Mouse (Mus musculus): Measurements from ENCODE around the gene Abr.

Abr gene

DNA sequence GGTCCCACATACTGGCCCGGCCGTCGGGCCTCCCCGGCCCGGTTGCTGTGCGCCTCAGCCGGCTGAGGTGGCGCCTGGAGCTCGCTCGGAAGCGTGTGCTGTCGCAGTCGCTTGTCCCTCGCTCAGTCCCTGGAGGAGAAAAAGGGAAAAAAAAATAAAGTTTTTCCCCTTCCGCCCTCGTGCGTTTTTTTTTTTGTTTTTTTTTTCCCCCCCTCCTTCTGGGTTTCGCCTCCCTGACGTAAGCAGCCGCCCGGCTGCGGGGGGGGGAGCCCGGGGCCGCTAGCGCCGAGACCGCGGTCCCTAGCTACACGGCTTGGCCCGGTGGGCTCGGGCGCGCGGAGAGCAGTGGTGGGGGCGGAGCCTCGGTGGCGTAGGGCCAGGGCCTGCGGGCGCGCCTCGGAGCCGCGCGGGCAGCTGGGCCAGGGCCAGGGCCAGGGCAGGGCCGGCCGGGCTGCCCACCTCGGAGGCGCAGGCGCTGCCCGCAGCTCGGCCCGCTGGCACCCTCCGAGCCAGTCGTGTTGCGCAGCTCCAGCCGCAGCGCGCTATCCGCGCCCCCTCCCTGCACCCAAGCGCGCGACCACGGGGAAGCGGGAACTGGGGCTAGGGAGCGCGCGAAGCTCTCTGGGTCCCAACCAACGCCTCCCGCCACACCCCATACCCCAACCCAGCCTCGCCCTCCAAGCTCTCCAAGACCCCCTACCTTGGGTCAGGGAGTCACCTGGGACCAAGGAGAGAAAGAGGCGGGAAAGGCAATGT is 1.3 kb upstream of the Abr start:
- DNase-seq (ENCODE audit: low read depth, low spot score) = no peak

DNA sequence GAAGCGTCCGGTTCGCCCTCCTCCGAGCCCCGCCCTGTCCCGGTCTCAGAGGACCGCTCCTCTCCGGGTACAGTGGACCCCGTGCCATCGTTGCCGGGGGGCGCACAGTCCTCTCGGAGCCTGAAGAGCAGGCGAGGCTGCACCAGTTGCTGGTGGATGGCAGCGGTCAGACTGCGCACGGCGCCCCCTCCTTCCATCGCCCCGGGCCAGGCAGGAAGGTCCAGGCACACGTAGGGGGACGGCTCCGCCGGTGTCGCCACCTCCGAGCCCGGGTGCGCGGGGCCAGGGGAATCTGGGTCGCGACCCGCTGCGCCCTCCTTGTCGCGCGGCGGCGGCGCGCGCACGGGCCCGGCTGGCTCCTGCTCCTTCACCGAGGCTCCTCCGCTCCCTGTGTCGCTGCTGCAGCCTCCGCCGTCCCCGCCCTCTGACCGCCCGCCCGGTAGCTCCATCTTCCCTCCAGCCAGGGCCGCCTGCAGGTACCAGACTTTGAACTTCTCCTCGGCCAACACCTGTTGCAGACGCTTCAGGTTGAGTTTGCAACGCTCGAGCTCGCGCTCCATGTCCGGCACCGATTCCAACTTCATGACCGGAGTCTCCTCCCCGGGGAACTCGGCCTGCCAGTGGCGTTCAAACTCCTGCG is 572 bp upstream of the Abr start:
- DNase-seq (ENCODE audit: low read depth, low spot score) = no peak

DNA sequence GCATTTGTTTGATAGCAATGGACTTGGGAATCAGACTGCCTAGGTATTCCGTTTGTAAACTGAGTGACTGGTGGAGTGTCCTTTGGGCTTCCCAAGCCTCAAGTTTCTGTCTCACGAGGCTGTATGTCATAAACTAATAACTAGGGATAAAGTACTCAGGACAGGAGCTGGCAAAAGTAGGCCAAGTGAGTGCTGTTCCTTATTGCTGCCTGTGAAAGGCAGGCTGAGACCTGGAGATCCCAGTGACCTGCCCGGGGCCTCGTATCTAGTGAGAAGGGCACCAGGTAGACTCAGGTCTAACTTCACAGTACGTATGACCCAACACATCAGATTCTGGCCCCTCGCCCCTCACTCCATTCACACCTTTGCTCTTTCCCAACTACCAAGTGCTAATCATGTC is 4.0 kb downstream of the Abr start:
- DNase-seq (ENCODE audit: low read depth, low spot score) = no peak

DNA sequence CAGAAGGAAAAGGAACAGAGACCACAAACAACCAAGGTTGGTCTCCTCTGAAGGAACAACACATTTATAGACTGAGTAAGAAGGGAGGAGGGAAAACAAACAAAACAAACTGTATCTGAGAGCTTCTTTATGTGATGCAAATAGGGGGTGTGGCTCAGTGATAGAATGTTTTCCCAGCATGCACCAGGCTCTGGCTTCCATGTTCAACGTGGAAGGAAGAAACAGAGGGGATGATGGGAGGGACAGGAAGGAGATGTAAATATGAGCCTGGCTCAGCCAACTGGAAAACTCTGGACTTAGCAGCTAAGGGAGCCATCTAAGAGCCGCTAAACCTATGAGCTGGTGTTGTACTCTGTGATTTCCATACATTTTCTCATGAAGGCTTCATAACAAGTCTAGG is 7.9 kb downstream of the Abr start:
- DNase-seq (ENCODE audit: low read depth, low spot score) = no peak

DNA sequence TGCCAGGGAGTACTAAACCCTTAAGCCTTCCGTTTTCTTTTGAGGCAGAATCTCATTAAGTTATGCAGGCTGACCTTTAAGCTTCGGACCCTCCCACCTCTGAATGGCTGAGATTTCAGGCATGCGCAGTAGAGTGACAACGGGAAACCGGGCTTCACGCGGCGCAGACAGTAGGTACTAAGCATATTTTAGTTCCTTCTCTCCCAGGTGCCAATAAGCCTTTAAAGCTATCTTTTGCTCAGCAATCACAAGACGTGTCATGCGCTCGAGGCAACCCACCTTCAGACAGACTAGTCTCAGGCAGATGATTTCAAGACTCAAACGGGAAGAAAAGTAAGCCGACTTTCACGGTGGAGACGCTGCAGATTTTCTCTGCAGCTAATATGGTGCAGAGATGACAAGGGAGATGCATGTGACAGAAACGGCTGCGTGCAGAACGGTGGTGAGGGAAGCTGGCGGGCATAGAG is 9.4 kb downstream of the Abr start:
- peak; percentile 70 for DNase-seq (ENCODE audit: low read depth, low spot score)

DNA sequence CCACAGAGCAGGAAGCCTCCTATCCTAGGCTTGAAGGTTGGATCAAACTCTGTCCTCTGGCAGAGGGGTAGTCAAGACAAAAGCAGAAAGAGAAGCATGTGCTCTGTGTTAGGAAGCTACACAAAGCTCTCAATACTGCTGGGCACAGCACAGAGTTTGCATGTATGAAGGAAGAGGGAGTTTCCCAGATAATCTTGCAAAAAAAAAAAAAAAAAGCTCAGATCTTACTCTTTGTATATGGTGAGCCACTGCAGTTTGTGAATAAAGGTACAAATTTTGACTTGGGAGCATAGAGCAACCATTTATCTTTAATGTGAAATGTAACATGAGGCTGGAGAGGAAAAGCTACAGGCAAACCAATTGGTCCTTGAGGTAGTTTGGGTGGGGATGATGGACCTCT is 11.2 kb downstream of the Abr start:
- no peak for DNase-seq (ENCODE audit: low read depth, low spot score)

DNA sequence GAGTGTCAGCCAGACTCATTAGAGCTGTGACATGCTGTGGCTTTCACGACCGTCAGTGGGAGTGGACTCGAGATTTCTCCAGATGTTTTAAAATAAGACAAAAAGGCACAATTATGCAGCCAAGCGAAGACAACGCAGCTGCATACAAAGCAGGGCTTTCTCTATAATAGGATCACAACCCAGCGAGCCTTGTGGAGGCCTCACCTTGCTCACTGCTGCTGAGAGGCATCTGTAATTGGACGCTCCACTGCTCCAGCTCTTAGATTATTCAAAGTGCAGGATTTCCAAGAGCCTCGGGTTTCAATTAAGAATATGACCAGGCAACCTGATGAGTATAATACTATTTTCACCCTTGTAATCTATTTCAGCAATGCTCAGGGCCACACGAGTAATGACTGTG is 15.6 kb downstream of the Abr start:
- DNase-seq (ENCODE audit: low read depth, low spot score) = no peak

DNA sequence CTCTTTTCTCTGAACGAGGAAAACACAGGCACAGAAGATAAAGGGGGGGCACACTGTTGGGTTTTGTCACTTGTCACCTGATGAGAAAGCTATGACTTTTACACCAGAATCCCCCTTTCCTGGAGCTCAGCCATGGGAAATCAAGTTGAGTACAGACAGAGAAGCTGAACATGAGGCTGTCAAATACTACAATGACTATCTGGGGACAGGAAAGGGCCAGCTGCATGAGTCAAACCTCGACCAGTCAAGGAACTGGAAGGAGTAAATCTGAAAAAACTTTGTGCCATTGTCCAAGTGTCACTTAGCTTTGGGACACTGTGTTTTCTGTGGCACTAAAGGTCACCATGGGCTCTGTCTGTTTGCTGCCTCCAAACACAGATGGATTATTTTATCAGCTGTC is 22.9 kb downstream of the Abr start:
- DNase-seq (ENCODE audit: low read depth, low spot score) = no peak

DNA sequence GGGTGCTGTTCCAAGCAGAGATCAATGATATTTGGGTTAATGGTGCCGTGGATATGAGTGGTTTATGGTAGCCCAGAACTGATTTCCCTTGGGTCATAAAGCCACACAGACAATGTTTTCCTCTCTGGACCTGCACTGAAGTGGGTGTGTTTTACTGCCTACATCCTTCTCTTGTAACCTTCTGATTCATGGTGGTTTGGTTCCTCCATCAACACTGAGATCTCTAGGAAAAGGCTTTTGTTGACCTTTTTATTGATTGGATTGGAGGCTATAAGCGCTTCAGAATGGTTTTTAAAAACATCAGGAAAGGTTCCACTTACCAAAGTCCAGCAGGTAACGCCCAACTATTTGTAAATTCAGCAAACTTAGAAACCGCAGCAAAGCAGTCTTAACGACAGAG is 23.4 kb downstream of the Abr start:
- DNase-seq (ENCODE audit: low read depth, low spot score) = no peak

DNA sequence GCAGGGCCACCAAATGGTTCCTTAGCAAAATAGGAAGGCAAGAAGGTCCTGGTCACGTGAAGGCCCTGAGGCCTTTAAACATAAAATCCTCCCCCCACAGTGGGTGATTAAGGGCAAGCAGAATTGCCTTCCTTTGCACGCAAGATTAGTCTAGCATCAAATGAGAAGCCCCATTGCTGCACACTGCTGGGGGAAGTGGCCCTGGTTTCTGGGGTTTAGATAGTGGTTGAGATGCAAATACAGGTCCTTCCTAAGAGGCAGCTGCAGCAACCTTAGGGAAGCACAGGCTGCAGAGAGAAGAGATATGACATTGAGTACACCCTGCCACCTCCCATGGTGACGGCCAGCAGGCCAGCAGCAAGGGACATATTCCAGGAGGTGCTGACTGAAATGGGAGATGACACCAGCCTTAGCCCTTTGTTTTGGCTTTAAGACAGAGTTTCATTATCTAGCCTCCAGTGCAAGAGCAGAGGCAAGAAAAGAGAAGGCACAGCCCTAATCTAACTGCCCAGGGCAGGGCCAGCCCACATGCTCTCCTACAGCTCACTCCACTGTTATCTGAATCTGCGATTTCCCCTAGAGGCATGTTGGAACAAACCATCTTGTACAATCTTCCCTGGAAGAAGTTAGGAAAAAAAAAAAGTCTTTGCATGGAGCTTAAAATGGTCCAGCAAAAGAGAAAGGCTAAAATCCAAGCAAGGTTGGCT is 28.3 kb downstream of the Abr start:
- no peak for DNase-seq (ENCODE audit: low read depth, low spot score)

DNA sequence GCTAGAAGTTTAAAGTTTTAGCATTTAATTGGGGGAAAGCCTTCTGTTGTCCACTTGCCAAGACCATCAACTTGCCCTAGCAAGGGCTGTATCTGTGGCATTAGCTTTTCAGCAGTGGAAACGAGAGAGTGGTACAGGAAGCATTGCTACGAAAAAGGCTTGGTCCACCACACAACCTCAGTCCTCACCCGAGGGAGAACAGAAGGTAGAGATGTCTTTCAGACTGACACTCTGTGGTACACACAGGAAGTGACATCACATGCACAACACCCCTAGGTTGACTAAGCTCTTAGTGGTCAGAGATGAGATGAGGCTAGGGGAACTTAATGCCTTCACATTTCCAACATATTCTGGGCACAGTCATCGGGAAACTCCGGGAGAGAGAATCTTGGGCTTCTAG is 32.4 kb downstream of the Abr start:
- no peak for DNase-seq (ENCODE audit: low read depth, low spot score)

DNA sequence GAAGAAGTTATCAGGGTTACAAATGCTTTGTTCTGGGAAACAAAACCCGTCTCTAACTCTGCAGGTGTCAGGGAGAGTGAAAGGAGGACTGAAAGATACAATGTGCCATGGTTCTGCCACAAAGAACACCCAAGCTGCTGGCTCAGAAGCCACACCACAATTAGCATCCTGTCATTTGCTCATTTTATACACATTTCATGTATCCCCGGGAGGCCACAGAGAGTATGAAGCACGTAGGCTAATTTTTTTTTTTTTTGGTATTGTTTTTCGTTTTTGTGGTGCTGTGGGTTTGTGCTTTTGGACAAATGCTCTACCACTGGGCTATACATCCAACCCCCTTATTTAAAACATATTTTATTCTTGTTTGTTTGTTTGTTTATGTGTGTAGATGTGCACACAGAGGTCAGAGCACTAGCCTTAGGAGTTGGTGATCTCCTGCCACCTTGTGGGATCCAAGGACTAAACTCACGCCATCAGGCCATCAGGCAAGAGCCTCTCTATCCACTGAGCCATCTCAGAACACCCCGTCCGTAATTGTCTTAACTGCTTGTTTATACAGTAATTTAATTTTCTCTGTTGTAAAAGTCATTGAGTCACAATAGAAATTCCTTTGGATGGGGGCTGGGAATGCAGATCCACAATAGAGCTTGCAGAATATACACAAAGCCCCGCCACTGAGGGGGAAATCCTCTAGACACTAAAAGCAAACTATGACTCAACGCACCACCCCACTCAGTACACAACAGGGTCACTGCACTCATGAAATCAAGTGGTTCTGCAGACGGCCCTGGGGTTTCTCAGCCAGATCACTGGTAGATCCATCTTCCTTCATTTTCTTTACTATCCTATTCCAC is 33.3 kb downstream of the Abr start:
- no peak for DNase-seq (ENCODE audit: low read depth, low spot score)

DNA sequence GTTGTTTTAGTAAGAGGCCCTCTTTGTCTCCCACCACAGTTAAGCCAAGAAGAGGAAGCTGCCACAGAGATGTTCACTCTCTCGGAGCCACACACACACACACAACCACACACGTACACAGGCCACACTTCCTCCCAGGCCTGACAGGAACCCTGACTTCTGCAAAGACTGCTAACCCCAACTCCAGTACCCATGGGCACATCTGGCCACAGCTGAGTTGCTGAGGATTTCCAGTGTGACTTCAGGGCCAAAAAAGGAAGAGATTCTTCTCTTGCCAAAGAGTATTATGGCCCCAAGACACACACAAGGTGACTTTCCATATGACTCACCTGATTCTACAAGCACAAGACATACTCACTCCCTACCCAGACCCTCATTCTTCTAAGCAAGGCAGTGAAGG is 34.1 kb downstream of the Abr start:
- DNase-seq (ENCODE audit: low read depth, low spot score) = no peak

DNA sequence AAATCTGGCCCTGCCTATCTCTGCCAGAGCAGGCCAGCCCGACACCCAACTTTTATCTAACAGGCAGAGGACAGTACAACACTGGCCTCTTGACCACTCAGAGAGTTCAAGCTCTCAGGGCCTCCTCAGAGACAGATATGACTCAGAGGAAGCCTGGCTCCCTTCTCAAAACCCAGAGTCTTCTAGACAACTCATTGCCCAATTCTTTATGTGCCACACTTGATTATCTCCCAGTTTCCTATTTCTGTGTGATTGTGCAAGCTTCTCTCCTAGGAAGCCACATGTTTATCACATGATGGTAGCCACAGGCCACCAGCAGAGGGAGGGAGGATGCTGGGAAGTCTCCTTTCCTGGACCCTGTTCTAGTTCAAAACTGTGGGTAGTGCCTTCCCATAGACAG is 34.8 kb downstream of the Abr start:
- no peak for DNase-seq (ENCODE audit: low read depth, low spot score)

DNA sequence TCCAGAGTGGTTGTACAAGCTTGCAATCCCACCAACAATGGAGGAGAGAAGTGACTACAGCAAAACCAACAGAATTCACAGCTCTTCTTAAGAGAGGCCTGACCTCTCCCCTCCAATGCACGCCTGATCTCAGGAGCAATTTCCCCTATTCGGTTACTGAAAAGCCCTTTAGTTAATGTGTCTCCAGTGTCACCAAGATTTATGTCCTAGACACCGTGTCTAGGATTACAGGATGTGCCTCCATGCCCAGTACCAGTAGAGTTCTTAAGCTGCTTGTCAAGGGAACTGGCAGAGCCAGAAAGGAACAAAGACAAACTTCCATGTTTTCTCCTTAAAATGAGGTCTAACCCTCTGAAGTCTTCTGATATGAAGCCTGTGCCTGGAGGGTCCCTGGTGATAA is 36.0 kb downstream of the Abr start:
- DNase-seq (ENCODE audit: low read depth, low spot score) = no peak

DNA sequence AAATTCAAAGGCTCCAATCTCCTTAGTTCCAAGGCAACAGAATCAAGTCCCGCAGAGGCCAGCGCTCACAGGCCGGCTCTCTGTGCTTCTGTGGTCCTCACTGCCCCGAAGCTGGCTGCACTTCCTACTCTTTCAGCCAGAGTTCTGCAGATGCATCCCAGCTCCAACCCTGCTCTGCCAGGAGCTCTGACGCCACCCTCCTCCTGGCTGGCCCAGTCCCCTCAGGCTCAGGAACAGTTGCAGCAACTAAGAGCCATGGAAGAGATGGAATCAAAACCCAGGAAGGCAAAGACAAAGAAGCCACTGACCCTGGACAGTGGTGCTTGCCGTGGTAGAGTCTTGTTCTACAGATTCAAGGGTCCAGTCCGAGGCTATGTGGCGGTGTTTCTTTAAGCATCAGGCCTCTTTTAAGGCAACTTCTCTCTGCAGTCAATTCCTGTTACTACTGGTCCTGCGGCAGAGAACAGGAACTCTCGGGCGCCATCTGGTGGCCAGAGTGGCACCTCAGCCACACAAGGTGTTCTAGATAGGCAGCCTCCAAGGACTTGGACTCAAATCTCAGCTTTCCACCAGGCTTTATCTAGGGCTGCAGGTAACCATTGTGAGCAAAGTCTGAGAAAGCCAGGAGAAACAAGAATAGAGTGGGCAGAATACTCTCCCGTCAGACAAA is 44.4 kb downstream of the Abr start:
- peak; percentile 91 for DNase-seq (ENCODE audit: low read depth, low spot score)

DNA sequence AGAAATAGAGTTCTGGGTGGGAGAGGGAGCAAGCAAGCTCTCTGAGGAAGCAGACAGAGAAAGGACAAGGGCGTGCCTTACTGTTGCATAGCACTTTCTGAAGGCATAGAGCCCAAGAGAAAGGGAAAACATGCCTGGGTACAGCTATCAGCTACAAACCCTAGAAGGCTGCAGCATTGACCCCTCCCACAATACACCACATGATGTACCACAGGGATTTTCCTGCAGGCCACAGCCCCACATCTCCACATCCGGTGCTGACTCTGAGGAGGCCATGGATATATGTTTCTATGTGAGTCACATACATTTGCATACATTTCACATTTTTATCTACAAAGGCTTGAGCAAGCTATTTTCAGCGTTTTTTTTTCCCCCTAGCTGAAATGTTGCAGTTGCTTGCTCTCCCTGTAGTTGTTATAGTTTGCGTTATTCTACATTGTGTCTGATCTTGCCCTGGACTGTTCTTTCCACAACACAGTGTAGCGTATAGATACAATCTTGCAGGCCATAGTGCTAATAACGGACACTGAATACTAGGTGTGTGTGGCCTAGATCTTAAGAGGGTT is 49.2 kb downstream of the Abr start:
- no peak for DNase-seq (ENCODE audit: low read depth, low spot score)

DNA sequence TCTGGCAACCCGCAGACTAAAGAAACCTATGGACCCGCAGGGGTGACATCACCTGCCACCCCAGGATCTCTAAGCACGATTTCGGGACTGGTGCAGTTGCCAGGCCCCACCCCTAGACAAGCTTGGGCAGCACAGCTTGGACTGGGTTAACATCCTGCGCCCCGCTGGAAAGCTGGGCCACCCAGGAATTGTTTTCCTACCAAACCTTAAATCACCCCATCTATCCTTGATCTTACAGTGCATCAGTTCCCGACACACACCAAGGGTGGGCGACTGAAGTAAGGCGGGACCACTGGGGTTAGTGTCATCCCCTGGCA is 50.5 kb downstream of the Abr start:
- no peak for DNase-seq (ENCODE audit: low read depth, low spot score)

DNA sequence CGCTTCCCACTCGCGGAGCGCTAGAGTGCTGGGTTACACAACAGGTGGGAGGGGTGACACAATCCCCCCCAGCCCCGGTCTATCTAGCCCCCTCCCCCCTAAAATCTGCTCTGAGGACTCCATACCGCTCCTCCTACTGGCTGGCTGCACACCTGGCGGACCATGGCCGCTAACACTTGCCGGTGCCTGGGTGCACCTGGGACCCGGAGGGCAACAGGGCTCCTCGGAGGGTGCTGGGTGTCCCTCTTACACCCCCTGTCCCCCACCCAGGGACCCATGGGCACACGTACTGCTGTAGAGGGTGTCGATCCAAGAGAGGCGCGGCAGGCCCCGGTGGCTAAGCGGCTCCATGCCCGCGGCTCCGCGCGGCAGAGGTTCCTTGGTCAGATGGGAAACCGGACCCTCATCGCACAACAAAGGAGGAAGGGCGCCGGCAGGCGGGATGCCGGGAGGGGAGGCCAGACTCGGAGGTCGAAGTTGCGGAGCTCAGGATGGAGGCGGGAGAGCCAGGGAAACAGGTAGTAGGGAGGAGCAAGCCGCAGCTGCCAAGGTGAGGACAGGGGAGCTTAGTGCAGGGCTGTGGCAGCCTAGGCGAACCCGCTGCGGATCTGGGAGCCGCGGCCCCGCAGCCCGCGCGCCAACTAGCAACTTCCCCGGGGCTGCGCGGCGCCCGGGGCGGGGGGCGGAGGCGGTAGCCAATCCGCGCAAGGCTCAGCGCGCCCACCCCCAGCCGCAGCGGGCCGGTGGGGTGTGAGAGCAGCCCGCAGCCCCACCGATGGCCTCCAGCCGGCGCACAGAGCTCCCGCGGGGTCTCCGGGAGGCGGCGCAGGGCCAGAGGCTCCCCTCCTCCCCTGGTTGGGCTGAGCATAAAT is 51.1 kb downstream of the Abr start:
- DNase-seq (ENCODE audit: low read depth, low spot score) = peak; percentile 57

DNA sequence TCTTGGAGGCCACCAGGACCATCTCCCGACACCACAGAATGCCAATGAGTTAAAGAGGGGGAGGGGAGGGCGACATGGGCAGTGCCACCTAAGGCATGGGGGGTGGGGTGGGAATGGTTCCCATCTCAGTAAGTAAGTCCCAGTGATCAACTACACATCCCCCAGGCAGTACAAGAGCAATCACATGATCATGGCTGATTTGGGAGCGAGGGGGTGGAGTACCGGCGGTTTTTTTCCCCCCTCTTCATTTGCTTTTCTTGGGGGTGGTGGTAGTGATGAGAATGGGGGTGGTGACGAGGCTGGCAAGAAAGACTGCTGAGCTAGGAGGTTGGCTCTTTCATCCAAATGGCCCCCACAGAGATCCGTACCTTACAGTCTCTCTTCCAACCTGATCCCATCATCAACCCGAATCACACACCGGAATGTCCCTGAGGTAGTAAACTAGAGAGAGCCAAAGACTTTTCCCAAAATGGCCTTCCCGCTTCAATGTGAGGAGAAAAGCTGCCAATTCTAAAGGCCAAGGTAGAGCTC is 51.8 kb downstream of the Abr start:
- peak; percentile 8 for DNase-seq (ENCODE audit: low read depth, low spot score)

Data from forelimb bud, embryonic 11.5 days (tissue).